Mouse (Mus musculus) midbrain, embryonic 16.5 days (tissue): ENCODE results near the gene Pth2. TPM values are rescaled to one million over a fixed set of nuclear protein-coding genes. Genes with fewer than 3 reads are reported as not detected.

Experiments
- ATAC-seq: fragments of 200-750 bp; cut with Nextera tagmentation; 2 replicates; pipeline ENCODE4 v1.8.0; 2017; ENCODE audit warnings: moderate TSS enrichment
- H3K27ac ChIP-seq: fragments of 300-500 bp; sonication (generic); 2 replicates; pipeline ENCODE4 v1.5.1; 2014; ENCODE audit warnings: mild to moderate bottlenecking, low read length, mixed read lengths
- H3K27me3 ChIP-seq: fragments of 300-500 bp; sonication (generic); 2 replicates; pipeline ENCODE4 v1.6.1; 2014; ENCODE audit warnings: low read depth, low read length, mixed read lengths; ENCODE audit not compliant: control insufficient read depth, insufficient read depth
- H3K36me3 ChIP-seq: fragments of 300-500 bp; sonication (generic); 2 replicates; pipeline ENCODE4 v1.6.1; 2014; ENCODE audit warnings: mild to moderate bottlenecking, low read length, moderate library complexity, mixed read lengths; ENCODE audit not compliant: control insufficient read depth, insufficient read depth
- H3K4me1 ChIP-seq: fragments of 300-500 bp; sonication (generic); 2 replicates; pipeline ENCODE4 v1.6.1; 2014; ENCODE audit warnings: mild to moderate bottlenecking, low read length, mixed read lengths; ENCODE audit not compliant: control insufficient read depth, insufficient read depth
- H3K4me2 ChIP-seq: fragments of 300-500 bp; sonication (generic); 2 replicates; pipeline ENCODE4 v1.6.1; 2014; ENCODE audit warnings: mild to moderate bottlenecking, low read length, mixed read lengths
- H3K4me3 ChIP-seq: fragments of 300-500 bp; sonication (generic); 2 replicates; pipeline ENCODE4 v1.5.1; 2014; ENCODE audit warnings: low read depth, mild to moderate bottlenecking, low read length, moderate library complexity, mixed read lengths
- H3K9ac ChIP-seq: fragments of 300-500 bp; sonication (generic); 2 replicates; pipeline ENCODE4 v1.6.1; 2014; ENCODE audit warnings: low read depth, low read length, mixed read lengths
- H3K9me3 ChIP-seq: fragments of 300-500 bp; sonication (generic); replicated peaks from 2 replicates; pipeline ENCODE4 v1.6.1; 2014; ENCODE audit warnings: mild to moderate bottlenecking, low read length, mixed read lengths; ENCODE audit not compliant: control insufficient read depth, poor library complexity, severe bottlenecking
- WGBS: fragments of 180-500 bp; shearing (Covaris S2); extraction: QIAGEN DNeasy Blood & Tissue Kit; methylation state at CpG from one replicate; pipeline ENCODE4 v1.1.7; 2014; 5-methylcytosine and 5-hydroxymethylcytosine counted together
- polyA plus RNA-seq: library from polyadenylated mRNA; unstranded; fragments of >200 nt; fragmentation: Nextera tagmentation; extraction: Ambion mirVana; gene quantifications from 2 replicates; pipeline ENCODE4 v1.2.1, GENCODE M21; 2015

The Pth2 gene
- polyA plus RNA-seq, 1 experiment from 2014 or later: 1.2 TPM

DNA sequence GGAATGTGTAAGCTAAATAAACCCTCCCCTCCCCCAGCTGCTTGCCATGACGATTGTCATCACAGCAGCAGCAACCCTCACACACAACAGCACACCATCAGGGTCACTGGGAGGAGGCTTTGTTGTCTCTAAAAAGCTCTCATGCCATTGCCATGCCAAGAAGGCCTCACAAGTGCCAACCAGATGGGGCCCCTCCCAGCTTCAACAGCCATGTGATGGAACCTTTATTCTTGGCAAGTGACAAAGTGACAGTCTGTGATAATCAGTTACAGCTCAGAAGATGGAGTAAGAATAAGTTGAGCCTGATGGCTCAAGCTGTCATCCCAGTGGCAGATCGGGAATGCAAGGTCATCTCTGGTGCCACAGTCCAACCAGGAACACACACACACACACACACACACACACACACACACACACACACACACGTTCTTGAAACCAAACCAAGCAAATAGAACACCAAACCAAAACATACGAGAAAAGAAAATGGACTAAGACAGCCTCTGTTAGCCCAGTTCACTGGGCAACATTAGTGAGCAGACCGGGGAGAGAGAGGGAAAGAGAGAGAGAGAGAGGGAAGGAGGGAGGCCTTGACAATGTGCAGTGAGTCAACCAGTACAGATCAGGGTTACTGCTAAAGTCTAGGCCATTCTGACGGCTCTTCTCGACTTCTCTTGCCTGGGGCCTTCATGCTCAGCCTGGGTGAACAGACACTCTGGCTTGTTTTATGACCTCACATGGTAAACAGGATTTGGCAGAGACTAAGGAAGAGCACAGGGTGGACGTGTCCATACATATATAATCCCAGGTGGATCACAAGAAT, 40.7 kb upstream of the Pth2 start:
- no peak overlapping the region for H3K27ac ChIP-seq
- peaks cover 6% of the 10 kb centered on the region; the same call in 1 of the 2 replicates for H3K36me3 ChIP-seq
- peaks cover 4% of the 10 kb centered on the region; the same call in 1 of the 2 replicates for H3K4me1 ChIP-seq
- no peak for ATAC-seq
- WGBS: 82% methylated on average over 8 of the region's 8 CpGs
- H3K27me3 ChIP-seq: peaks cover 14% of the 10 kb centered on the region
- no peak overlapping the region for H3K9ac ChIP-seq
- no peak overlapping the region for H3K4me3 ChIP-seq
- H3K4me2 ChIP-seq: no peak overlapping the region
- no peaks in the 10 kb centered on the region for H3K9me3 ChIP-seq

DNA sequence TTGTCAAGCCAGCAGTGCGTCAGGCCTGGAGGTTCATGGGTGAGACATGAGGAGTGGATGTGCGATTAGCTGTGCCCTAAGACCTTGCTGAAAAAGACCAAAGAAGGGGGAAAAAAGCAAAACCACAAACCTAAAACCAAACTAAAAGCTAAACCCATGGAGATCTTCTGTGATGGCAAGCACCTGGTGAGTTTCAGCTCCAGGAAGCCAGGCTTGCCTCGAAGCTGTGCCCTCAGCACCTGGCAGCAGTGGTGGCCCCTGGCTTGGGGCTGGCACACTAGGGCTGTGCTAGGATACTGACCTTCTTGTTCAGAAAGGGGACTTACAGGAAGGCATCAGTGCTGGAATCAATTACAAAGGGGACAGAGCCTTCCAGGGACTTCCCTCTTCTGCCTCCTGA, 39.5 kb upstream of the Pth2 start:
- ATAC-seq: no peak

DNA sequence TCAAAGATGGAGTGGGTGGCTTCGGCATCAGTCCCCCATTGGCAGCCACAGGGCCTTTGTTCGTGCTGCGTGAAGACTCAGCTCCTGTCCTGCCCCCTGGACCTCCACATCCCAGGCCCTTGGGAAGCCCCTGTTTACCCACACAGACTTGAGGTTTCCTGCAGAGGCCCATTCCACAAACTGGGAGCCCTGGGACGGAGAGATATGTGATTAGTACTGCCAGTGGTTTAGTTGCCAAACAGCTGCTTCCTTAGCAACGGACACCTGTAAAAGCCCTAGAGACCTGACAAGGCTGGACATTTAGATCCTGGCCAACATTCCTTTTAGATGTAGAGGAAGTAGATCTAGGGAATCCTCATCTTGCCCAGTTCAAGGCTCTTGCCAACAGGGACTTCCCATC, 38.9 kb upstream of the Pth2 start:
- Histone ChIP-seq H3K4me3 (no peak overlapping the region), H3K36me3 (peaks cover 8% of the 10 kb centered on the region; the same call in 1 of the 2 replicates), H3K9ac (no peak overlapping the region), H3K4me1 (no peaks in the 10 kb centered on the region), H3K4me2 (no peak overlapping the region), H3K27ac (no peak overlapping the region), H3K27me3 (peaks cover 7% of the 10 kb centered on the region; the same call in 1 of the 2 replicates), H3K9me3 (no peaks in the 10 kb centered on the region)
- 88% methylated on average over 5 of the region's 5 CpGs for WGBS
- ATAC-seq: no peak

More for the DNA sequence above, 39.5 kb upstream of the Pth2 start:
- Histone ChIP-seq H3K4me1 (no peaks in the 10 kb centered on the region; the same call in 1 of the 2 replicates), H3K9ac (no peak overlapping the region), H3K27ac (no peak overlapping the region), H3K9me3 (no peaks in the 10 kb centered on the region), H3K36me3 (peaks cover 8% of the 10 kb centered on the region; the same call in 1 of the 2 replicates), H3K27me3 (peaks cover 7% of the 10 kb centered on the region; the same call in 1 of the 2 replicates), H3K4me2 (no peak overlapping the region), H3K4me3 (no peak overlapping the region)
- WGBS: 91% methylated on average over 3 of the region's 3 CpGs

DNA sequence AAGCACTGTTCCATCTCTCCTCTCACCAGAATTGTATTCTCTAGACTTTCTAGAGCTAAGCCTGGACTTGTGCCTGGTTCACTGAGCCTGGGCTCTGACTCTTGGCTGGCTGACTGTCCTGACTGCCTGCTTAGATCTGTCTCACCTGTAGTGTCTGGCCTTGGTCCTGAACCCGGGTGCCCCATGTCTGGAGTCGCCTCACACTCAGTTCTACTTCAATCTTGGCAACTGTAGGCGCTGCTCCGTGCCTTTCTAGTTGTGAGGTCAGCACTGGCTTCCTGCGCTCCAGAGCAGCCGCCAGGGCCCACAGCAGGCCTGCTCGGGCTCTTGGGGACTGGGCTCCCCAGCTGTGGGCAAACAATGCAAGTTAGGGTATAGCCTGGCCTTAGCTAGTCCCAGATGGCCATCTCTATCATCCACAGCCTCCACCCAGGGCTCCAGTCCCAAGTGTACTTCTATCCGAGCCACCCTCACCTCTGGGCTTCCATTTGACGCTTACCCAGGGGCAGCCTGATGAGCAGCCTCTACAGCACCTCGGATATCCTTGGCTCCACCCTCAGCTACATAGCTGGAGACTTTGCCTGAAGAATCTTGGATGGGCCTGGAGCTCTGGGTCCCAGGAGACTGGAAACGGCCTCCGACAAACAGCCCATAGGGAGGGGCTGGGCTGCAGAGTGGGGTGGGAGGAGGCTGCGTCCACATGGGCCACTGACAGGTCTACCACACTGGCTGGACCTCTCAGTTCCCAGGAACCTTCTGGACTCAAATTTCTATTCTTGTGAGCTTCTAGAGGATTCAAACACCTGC, 36.2 kb upstream of the Pth2 start:
- peaks cover 8% of the 10 kb centered on the region; the same call in 1 of the 2 replicates for H3K36me3 ChIP-seq
- no peak overlapping the region for H3K27ac ChIP-seq
- no peak overlapping the region for H3K9ac ChIP-seq
- WGBS: 88% methylated on average over 13 of the region's 13 CpGs
- H3K9me3 ChIP-seq: no peaks in the 10 kb centered on the region
- H3K4me1 ChIP-seq: no peaks in the 10 kb centered on the region
- no peaks in the 10 kb centered on the region for H3K27me3 ChIP-seq
- no peak for ATAC-seq
- no peak overlapping the region for H3K4me3 ChIP-seq
- H3K4me2 ChIP-seq: no peak overlapping the region

DNA sequence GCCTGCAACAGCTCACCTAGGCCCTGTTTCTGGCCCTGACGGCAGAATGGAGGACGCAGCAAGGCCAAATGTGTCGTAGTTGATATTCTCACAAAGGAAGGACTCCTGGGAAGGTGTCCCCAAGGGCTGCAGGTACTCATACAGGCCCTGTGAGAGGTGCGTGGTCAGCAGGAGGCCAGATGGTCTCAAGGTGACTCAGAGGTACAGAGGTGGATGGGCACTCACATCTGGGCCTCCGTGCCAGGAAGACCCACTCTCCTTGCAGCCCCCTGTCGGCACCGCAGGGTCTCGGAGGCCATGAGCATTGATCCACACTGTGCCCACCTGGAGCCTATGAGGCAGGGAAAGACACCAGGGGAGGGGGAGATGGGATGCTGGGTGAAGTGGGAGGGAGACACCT, 35.3 kb upstream of the Pth2 start:
- H3K4me2 ChIP-seq: no peak overlapping the region
- no peaks in the 10 kb centered on the region for H3K27me3 ChIP-seq
- no peak overlapping the region for H3K9ac ChIP-seq
- no peaks in the 10 kb centered on the region for H3K4me1 ChIP-seq
- WGBS: 94% methylated on average over 8 of the region's 8 CpGs
- no peak for ATAC-seq
- no peak overlapping the region for H3K27ac ChIP-seq
- peaks cover 8% of the 10 kb centered on the region; the same call in 1 of the 2 replicates for H3K36me3 ChIP-seq
- H3K4me3 ChIP-seq: no peak overlapping the region
- no peaks in the 10 kb centered on the region for H3K9me3 ChIP-seq

DNA sequence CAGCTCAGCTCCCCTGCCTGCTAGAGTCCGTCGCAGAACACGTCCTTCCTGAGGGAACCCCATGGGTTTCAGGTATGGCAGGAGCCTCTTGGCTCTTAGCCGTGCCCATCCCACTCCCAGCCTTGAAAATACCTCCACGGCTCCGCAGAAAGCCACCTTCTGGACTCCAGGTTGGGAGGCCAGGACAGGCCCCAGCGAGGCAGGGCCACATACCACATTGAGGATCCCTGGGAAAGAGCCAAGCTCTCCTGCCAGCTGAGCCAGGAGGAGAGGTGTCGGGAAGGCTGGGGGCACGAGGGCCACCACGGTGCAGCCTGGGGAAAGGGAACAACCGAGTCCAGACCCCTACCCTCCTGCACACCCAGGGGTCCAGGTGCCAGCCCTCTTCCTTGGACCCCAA, 33.5 kb upstream of the Pth2 start:
- no peak overlapping the region for H3K27ac ChIP-seq
- ATAC-seq: no peak
- peaks cover 8% of the 10 kb centered on the region; the same call in 1 of the 2 replicates for H3K36me3 ChIP-seq
- H3K9me3 ChIP-seq: no peaks in the 10 kb centered on the region
- H3K4me1 ChIP-seq: no peaks in the 10 kb centered on the region
- no peak overlapping the region for H3K4me2 ChIP-seq
- no peaks in the 10 kb centered on the region for H3K27me3 ChIP-seq
- peak overlapping the region; percentile 17; the same call in 1 of the 2 replicates for H3K9ac ChIP-seq
- H3K4me3 ChIP-seq: no peak overlapping the region
- WGBS: 95% methylated on average over 11 of the region's 11 CpGs

DNA sequence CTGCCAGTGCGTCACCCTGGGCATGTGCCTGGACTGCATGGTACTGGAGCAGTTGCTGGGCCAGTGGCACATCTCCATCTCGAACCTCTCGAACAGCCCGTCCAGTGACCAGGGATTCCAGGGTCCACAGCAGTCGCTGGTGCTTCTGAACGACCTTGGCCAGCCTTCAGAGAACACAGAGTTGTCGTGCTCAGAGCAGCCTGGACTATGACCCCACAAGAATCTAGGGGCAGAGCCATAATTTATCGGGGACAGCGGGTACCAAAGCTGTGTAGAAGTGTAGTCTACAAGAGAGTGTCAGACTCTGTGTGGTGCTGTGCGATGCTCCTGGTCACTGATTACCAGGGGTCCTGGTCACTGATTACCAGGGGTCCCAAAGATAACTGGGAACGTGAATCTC, 32.9 kb upstream of the Pth2 start:
- Histone ChIP-seq H3K9ac (no peak overlapping the region), H3K4me2 (no peak overlapping the region), H3K4me1 (no peaks in the 10 kb centered on the region), H3K36me3 (peaks cover 5% of the 10 kb centered on the region; the same call in 1 of the 2 replicates), H3K27me3 (no peaks in the 10 kb centered on the region), H3K4me3 (no peak overlapping the region), H3K9me3 (no peaks in the 10 kb centered on the region), H3K27ac (no peak overlapping the region)
- no peak for ATAC-seq
- 91% methylated on average over 11 of the region's 11 CpGs for WGBS

DNA sequence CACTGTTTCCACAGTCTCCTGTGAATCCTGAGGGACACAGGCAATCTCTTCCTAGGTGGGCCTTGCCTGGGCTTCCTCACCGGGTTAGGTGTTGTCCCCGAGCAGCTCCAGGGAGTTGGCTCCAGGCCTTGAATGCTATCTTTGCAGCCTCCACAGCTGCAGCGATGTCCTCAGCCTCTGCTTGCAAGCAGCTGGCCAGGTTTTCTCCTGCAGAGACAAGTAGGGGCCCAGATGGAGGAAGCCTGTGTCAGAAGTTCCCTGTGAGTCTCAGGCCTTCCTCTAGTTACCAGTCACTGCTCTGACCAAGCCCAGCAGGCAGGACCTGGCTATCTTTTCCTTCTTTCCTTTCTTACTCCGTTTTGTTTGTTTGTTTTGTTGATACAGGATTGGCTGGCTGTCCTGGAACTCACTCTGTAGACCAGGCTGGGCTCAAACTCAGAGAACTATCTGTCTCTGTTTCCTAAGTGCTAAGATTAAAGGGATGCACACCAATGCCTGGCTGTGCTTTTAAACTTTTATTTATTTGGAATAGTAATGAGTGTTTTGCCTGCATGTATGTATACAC, 32.2 kb upstream of the Pth2 start:
- WGBS: 69% methylated on average over 4 of the region's 4 CpGs
- Histone ChIP-seq H3K4me1 (peaks cover 5% of the 10 kb centered on the region), H3K9me3 (no peaks in the 10 kb centered on the region), H3K9ac (no peak overlapping the region), H3K27ac (no peak overlapping the region), H3K27me3 (no peaks in the 10 kb centered on the region), H3K36me3 (peaks cover 5% of the 10 kb centered on the region; the same call in 1 of the 2 replicates), H3K4me2 (no peak overlapping the region), H3K4me3 (no peak overlapping the region)
- ATAC-seq: no peak
